Mouse (Mus musculus): ENCODE measurements around the gene Stx16. TPM values are rescaled to one million over a fixed set of nuclear protein-coding genes. Genes with fewer than 3 reads are reported as not detected.

The Stx16 gene
- polyA plus RNA-seq, 1 experiment, result 23.4 TPM

- Histone ChIP-seq H3K4me3 (ENCODE audit: low read depth, low read length) (no peak overlapping the region), H3K4me1 (ENCODE audit: control insufficient read depth, insufficient read depth, insufficient read length, low read length) (no peaks in the 10 kb centered on the region), H3K27ac (ENCODE audit: insufficient read depth, low read depth, low read length) (no peak overlapping the region), H3K36me3 (ENCODE audit: control insufficient read depth, insufficient read depth, low read length) (peaks cover 16% of the 10 kb centered on the region), H3K27me3 (ENCODE audit: control insufficient read depth, insufficient read depth, low read length) (no peaks in the 10 kb centered on the region)
- WGBS, result 12% methylated on average over 21 of the region's 21 CpGs
- TF ChIP-seq CTCF (IDR thresholded peaks at IDR 0.05; ENCODE audit: extremely low read depth, insufficient read length, insufficient replicate concordance, low read depth, low read length), result no peak
- TF ChIP-seq POLR2A (IDR thresholded peaks at IDR 0.05; ENCODE audit: low read depth, low read length), result no peak
Measured at GRCm38 (mm10) chr2:174126522-174127375, 50.6 kb downstream of the Stx16 start.

- peaks cover 4% of the 10 kb centered on the region; the same call in 1 of the 2 replicates for H3K4me1 ChIP-seq (ENCODE audit: control insufficient read depth, insufficient read depth, insufficient read length, low read length)
- H3K27ac ChIP-seq (ENCODE audit: insufficient read depth, low read depth, low read length), result no peak overlapping the region
- H3K36me3 ChIP-seq (ENCODE audit: control insufficient read depth, insufficient read depth, low read length), result peaks cover 14% of the 10 kb centered on the region
- H3K4me3 ChIP-seq (ENCODE audit: low read depth, low read length), result no peak overlapping the region
- WGBS, result 56% methylated on average over 6 of the region's 6 CpGs
- no peaks in the 10 kb centered on the region for H3K27me3 ChIP-seq (ENCODE audit: control insufficient read depth, insufficient read depth, low read length)
- no peak for TF ChIP-seq POLR2A (IDR thresholded peaks at IDR 0.05; ENCODE audit: low read depth, low read length)
- no peak for TF ChIP-seq CTCF (IDR thresholded peaks at IDR 0.05; ENCODE audit: extremely low read depth, insufficient read length, insufficient replicate concordance, low read depth, low read length)
Measured at GRCm38 (mm10) chr2:174127376-174127713, 51.2 kb downstream of the Stx16 start.

GRCm38 (mm10) chr2:174128926-174129325 lies 52.8 kb downstream of the Stx16 start:
- Histone ChIP-seq H3K27me3 (ENCODE audit: control insufficient read depth, insufficient read depth, low read length) (no peaks in the 10 kb centered on the region), H3K27ac (ENCODE audit: insufficient read depth, low read depth, low read length) (no peak overlapping the region), H3K4me3 (ENCODE audit: low read depth, low read length) (no peak overlapping the region), H3K4me1 (ENCODE audit: control insufficient read depth, insufficient read depth, insufficient read length, low read length) (peaks cover 8% of the 10 kb centered on the region; the same call in 1 of the 2 replicates), H3K36me3 (ENCODE audit: control insufficient read depth, insufficient read depth, low read length) (peaks cover under 1% of the 10 kb centered on the region; the same call in 1 of the 2 replicates)
- TF ChIP-seq CTCF (IDR thresholded peaks at IDR 0.05; ENCODE audit: extremely low read depth, insufficient read length, insufficient replicate concordance, low read depth, low read length), result no peak
- TF ChIP-seq POLR2A (IDR thresholded peaks at IDR 0.05; ENCODE audit: low read depth, low read length), result no peak
- 88% methylated on average over 6 of the region's 6 CpGs for WGBS

GRCm38 (mm10) chr2:174130468-174131097 lies 54.5 kb downstream of the Stx16 start:
- no peak overlapping the region for H3K27ac ChIP-seq (ENCODE audit: insufficient read depth, low read depth, low read length)
- H3K36me3 ChIP-seq (ENCODE audit: control insufficient read depth, insufficient read depth, low read length), result no peaks in the 10 kb centered on the region
- 86% methylated on average over 8 of the region's 8 CpGs for whole genome bisulfite sequencing
- no peak overlapping the region for H3K4me3 ChIP-seq (ENCODE audit: low read depth, low read length)
- H3K4me1 ChIP-seq (ENCODE audit: control insufficient read depth, insufficient read depth, insufficient read length, low read length), result peaks cover 8% of the 10 kb centered on the region; the same call in 1 of the 2 replicates
- no peaks in the 10 kb centered on the region for H3K27me3 ChIP-seq (ENCODE audit: control insufficient read depth, insufficient read depth, low read length)
- TF ChIP-seq POLR2A (IDR thresholded peaks at IDR 0.05; ENCODE audit: low read depth, low read length) (no peak), CTCF (IDR thresholded peaks at IDR 0.05; ENCODE audit: extremely low read depth, insufficient read length, insufficient replicate concordance, low read depth, low read length) (no peak)

- WGBS, result 35% methylated on average over 8 of the region's 8 CpGs
Measured at GRCm38 (mm10) chr2:174132413-174132969, 56.4 kb downstream of the Stx16 start.

More at GRCm38 (mm10) chr2:174132413-174132969, 56.4 kb downstream of the Stx16 start:
- Histone ChIP-seq H3K36me3 (ENCODE audit: control insufficient read depth, insufficient read depth, low read length) (no peaks in the 10 kb centered on the region), H3K27me3 (ENCODE audit: control insufficient read depth, insufficient read depth, low read length) (peaks cover 2% of the 10 kb centered on the region; the same call in 1 of the 2 replicates), H3K4me3 (ENCODE audit: low read depth, low read length) (no peak overlapping the region), H3K27ac (ENCODE audit: insufficient read depth, low read depth, low read length) (no peak overlapping the region), H3K4me1 (ENCODE audit: control insufficient read depth, insufficient read depth, insufficient read length, low read length) (peaks cover 8% of the 10 kb centered on the region; the same call in 1 of the 2 replicates)
- TF ChIP-seq POLR2A (IDR thresholded peaks at IDR 0.05; ENCODE audit: low read depth, low read length) (no peak), CTCF (IDR thresholded peaks at IDR 0.05; ENCODE audit: extremely low read depth, insufficient read length, insufficient replicate concordance, low read depth, low read length) (no peak)

Other genes with a start within 250 kb of the Stx16 start
- gene Npepl1, start 34.0 kb downstream of the Stx16 start, polyA plus RNA-seq (2012; rRNA removed), result 60.6 and 90.9 TPM in 2 replicates
- gene Gnas, start 208.0 kb downstream of the Stx16 start, polyA plus RNA-seq (2012; rRNA removed), result 295 and 530 TPM in 2 replicates

Measured in small intestine, adult 2 months (tissue).